Mouse (Mus musculus) intestine, embryonic 14.5 days (tissue): Measurements from ENCODE around the gene Ankrd12. TPM values are rescaled to one million over a fixed set of nuclear protein-coding genes. Genes with fewer than 3 reads are reported as not detected.

ENCODE experiments used
- ATAC-seq: fragments of 200-750 bp; cut with Nextera tagmentation; replicated peaks from 2 replicates; pipeline ENCODE4 v1.8.0; 2017; ENCODE audit warnings: low read depth, moderate number of reproducible peaks, moderate TSS enrichment, moderate library complexity; ENCODE audit not compliant: low FRiP score, low TSS enrichment
- DNase-seq: peaks from one replicate; pipeline ENCODE4 v3.0.0-alpha.2; 2018; ENCODE audit warnings: low spot score
- H3K27ac ChIP-seq: fragments of 300-500 bp; sonication (generic); 2 replicates; pipeline ENCODE4 v1.5.1; 2014; ENCODE audit warnings: low read depth, mild to moderate bottlenecking, control low read depth
- H3K27me3 ChIP-seq: fragments of 300-500 bp; sonication (generic); replicated peaks from 2 replicates; pipeline ENCODE4 v1.6.1; 2014; ENCODE audit warnings: low read length, control low read depth; ENCODE audit not compliant: control insufficient read depth, insufficient read depth
- H3K36me3 ChIP-seq: fragments of 300-500 bp; sonication (generic); 2 replicates; pipeline ENCODE4 v1.6.1; 2014; ENCODE audit warnings: low read length, control low read depth; ENCODE audit not compliant: control insufficient read depth, insufficient read depth
- H3K4me1 ChIP-seq: fragments of 300-500 bp; sonication (generic); replicated peaks from 2 replicates; pipeline ENCODE4 v1.6.1; 2014; ENCODE audit warnings: low read length, control low read depth, mixed read lengths; ENCODE audit not compliant: control insufficient read depth, insufficient read depth
- H3K4me2 ChIP-seq: fragments of 300-500 bp; sonication (generic); 2 replicates; pipeline ENCODE4 v1.6.1; 2014; ENCODE audit warnings: low read length
- H3K4me3 ChIP-seq: fragments of 300-500 bp; sonication (generic); 2 replicates; pipeline ENCODE4 v1.5.1; 2014; ENCODE audit warnings: low read depth, low read length, control low read depth, mixed read lengths
- H3K9ac ChIP-seq: fragments of 300-500 bp; sonication (generic); 2 replicates; pipeline ENCODE4 v1.6.1; 2014; ENCODE audit warnings: mild to moderate bottlenecking, low read length
- H3K9me3 ChIP-seq: fragments of 300-500 bp; sonication (generic); 2 replicates; pipeline ENCODE4 v1.6.1; 2016; ENCODE audit warnings: low read length, control low read depth; ENCODE audit not compliant: control insufficient read depth
- WGBS: fragments of 180-500 bp; shearing (Covaris S2); extraction: QIAGEN DNeasy Blood & Tissue Kit; methylation state at CpG from one replicate; pipeline ENCODE4 v1.1.7; 2014; 5-methylcytosine and 5-hydroxymethylcytosine counted together
- polyA plus RNA-seq: library from polyadenylated mRNA; unstranded; fragments of >200 nt; fragmentation: Nextera tagmentation; extraction: Ambion mirVana; gene quantifications from 2 replicates; pipeline ENCODE4 v1.2.1, GENCODE M21; 2014

Ankrd12 gene
- polyA plus RNA-seq, 1 experiment from 2014 or later = 21.2 TPM

- H3K9me3 ChIP-seq = no peaks in the 10 kb centered on the region
- no peak overlapping the region for H3K27ac ChIP-seq
- peaks cover 5% of the 10 kb centered on the region; the same call in 1 of the 2 replicates for H3K4me1 ChIP-seq
- no peaks in the 10 kb centered on the region for H3K36me3 ChIP-seq
- ATAC-seq = no peak
- no peak for DNase-seq
- no peak overlapping the region for H3K9ac ChIP-seq
- H3K4me3 ChIP-seq = no peak overlapping the region
- no peaks in the 10 kb centered on the region for H3K27me3 ChIP-seq
- H3K4me2 ChIP-seq = no peak overlapping the region
- WGBS = 63% methylated on average over 4 of the region's 4 CpGs
Observed at GRCm38 (mm10) chr17:65953959-65954358, 122.9 kb downstream of the Ankrd12 start.

- 84% methylated on average over 5 of the region's 5 CpGs for WGBS
- Histone ChIP-seq H3K9me3 (no peaks in the 10 kb centered on the region), H3K27ac (no peak overlapping the region), H3K4me1 (peaks cover 5% of the 10 kb centered on the region; the same call in 1 of the 2 replicates), H3K4me3 (no peak overlapping the region), H3K9ac (no peak overlapping the region), H3K4me2 (no peak overlapping the region), H3K27me3 (no peaks in the 10 kb centered on the region), H3K36me3 (peaks cover 14% of the 10 kb centered on the region)
- DNase-seq = no peak
- ATAC-seq = no peak
Observed at GRCm38 (mm10) chr17:65952083-65952482, 124.8 kb downstream of the Ankrd12 start.

- peaks cover 21% of the 10 kb centered on the region for H3K36me3 ChIP-seq
- H3K27ac ChIP-seq = peak within 1 kb of the TSS; percentile 87
- H3K27me3 ChIP-seq = no peaks in the 10 kb centered on the region
- ATAC-seq (peak; percentile 97), DNase-seq (peak; percentile 95)
- H3K9ac ChIP-seq = peak within 1 kb of the TSS; percentile 94
- no peaks in the 10 kb centered on the region for H3K9me3 ChIP-seq
- H3K4me2 ChIP-seq = peak within 1 kb of the TSS; percentile 76
- peaks cover 5% of the 10 kb centered on the region; the same call in 1 of the 2 replicates for H3K4me1 ChIP-seq
- H3K4me3 ChIP-seq = peak within 1 kb of the TSS; percentile 84
- under 1% methylated on average over 72 of the region's 87 CpGs for WGBS
Observed at GRCm38 (mm10) chr17:65950622-65951404, 126.1 kb downstream of the Ankrd12 start, which contains the start of gene Twsg1. Gene Twsg1 (minus strand): TSS chr17:65951226.

- DNase-seq = no peak
- H3K27me3 ChIP-seq = no peaks in the 10 kb centered on the region
- peak overlapping the region; percentile 94 for H3K9ac ChIP-seq
- peak overlapping the region; percentile 87; the same call in 1 of the 2 replicates for H3K27ac ChIP-seq
- peaks cover 5% of the 10 kb centered on the region; the same call in 1 of the 2 replicates for H3K4me1 ChIP-seq
- H3K36me3 ChIP-seq = peaks cover 21% of the 10 kb centered on the region
- WGBS = 29% methylated on average over 7 of the region's 7 CpGs
- ATAC-seq = no peak
- peak overlapping the region; percentile 76 for H3K4me2 ChIP-seq
- no peaks in the 10 kb centered on the region for H3K9me3 ChIP-seq
- H3K4me3 ChIP-seq = peak overlapping the region; percentile 84
Observed at GRCm38 (mm10) chr17:65950183-65950582, 126.7 kb downstream of the Ankrd12 start.

GRCm38 (mm10) chr17:65947307-65947706 is 129.6 kb downstream of the Ankrd12 start:
- Histone ChIP-seq H3K9ac (no peak overlapping the region), H3K36me3 (peaks cover 21% of the 10 kb centered on the region), H3K27ac (no peak overlapping the region), H3K27me3 (no peaks in the 10 kb centered on the region), H3K9me3 (no peaks in the 10 kb centered on the region), H3K4me1 (peaks cover 9% of the 10 kb centered on the region; the same call in 1 of the 2 replicates), H3K4me3 (no peak overlapping the region), H3K4me2 (no peak overlapping the region)
- no peak for ATAC-seq
- WGBS = 91% methylated on average over 8 of the region's 8 CpGs
- DNase-seq = no peak

GRCm38 (mm10) chr17:65945420-65945819 is 131.5 kb downstream of the Ankrd12 start:
- H3K27ac ChIP-seq = no peak overlapping the region
- H3K9ac ChIP-seq = no peak overlapping the region
- no peak overlapping the region for H3K4me2 ChIP-seq
- H3K9me3 ChIP-seq = no peaks in the 10 kb centered on the region
- H3K4me3 ChIP-seq = no peak overlapping the region
- DNase-seq = no peak
- no peak for ATAC-seq
- H3K4me1 ChIP-seq = peaks cover 16% of the 10 kb centered on the region
- H3K36me3 ChIP-seq = peaks cover 21% of the 10 kb centered on the region
- 95% methylated on average over 2 of the region's 2 CpGs for WGBS
- H3K27me3 ChIP-seq = no peaks in the 10 kb centered on the region

- no peak overlapping the region for H3K4me3 ChIP-seq
- ATAC-seq (no peak), DNase-seq (no peak)
- H3K4me1 ChIP-seq = peaks cover 22% of the 10 kb centered on the region
- H3K9ac ChIP-seq = no peak overlapping the region
- H3K36me3 ChIP-seq = peaks cover 13% of the 10 kb centered on the region
- no peaks in the 10 kb centered on the region for H3K9me3 ChIP-seq
- no peak overlapping the region for H3K4me2 ChIP-seq
- WGBS = 27% methylated on average over 4 of the region's 4 CpGs
- 0 out of 2 replicates have a peak overlapping the region, but pooled peaks have one; percentile 23 for H3K27ac ChIP-seq
- no peaks in the 10 kb centered on the region for H3K27me3 ChIP-seq
Observed at GRCm38 (mm10) chr17:65942394-65942793, 134.5 kb downstream of the Ankrd12 start.

- Histone ChIP-seq H3K9ac (no peak overlapping the region), H3K4me1 (peaks cover 22% of the 10 kb centered on the region), H3K9me3 (no peaks in the 10 kb centered on the region), H3K4me3 (no peak overlapping the region), H3K27ac (no peak overlapping the region), H3K4me2 (no peak overlapping the region), H3K36me3 (peaks cover 18% of the 10 kb centered on the region), H3K27me3 (no peaks in the 10 kb centered on the region)
- ATAC-seq (no peak), DNase-seq (no peak)
- 77% methylated on average over 6 of the region's 6 CpGs for WGBS
Observed at GRCm38 (mm10) chr17:65941275-65941674, 135.6 kb downstream of the Ankrd12 start.
